9 mouse cellular contexts compared by ENCODE assay signal in the genomic region with DNA sequence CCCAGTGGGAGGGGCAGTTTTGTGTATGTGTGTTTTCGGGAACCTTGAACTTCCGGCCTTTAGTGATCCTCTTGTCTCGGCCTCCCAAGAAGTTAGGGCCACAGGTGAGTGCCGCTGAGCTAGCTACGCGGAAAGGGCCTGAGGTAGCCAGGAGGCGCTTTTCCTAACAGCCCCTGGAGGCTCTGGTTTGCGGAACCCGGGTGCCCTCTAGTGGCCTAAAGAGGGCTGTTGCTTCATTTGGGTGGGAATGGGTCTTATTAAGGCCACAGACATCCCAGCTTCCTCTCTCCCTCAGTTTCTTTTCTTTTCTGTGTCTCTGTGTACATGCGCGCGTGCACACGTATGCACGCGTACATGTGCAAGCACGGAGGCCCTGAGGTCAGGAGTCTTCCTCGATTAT. TPM values are rescaled to one million over a fixed set of nuclear protein-coding genes. Genes with fewer than 3 reads are reported as not detected.
DNase-seq lines count a peak whose midpoint lies in the region; ATAC-seq and TF ChIP-seq lines count a peak whose summit lies in the region.
"Had no signal": no experiment of that assay in that cellular context is flagged by ENCODE, and none has a peak within 500 bp of the region (broad histone marks: within the 10 kb centered on the region; RNA-seq: fewer than 3 reads in every experiment).

No protein-coding gene starts in this region.

- H3K9me3 ChIP-seq in ES-E14 (ENCODE audit: control insufficient read depth, insufficient read depth, low read depth, low read length): no peaks in the 10 kb centered on the region
- no peaks in the 10 kb centered on the region for H3K9me3 ChIP-seq in forebrain, embryonic 10.5 days
- H3K9me3 ChIP-seq in lung, postnatal 0 days (ENCODE audit: low read length): no peaks in the 10 kb centered on the region

- peak; percentile 68 for ATAC-seq in lung, postnatal 0 days

- peak overlapping the region; percentile 77 for H3K9ac ChIP-seq in ES-E14 (ENCODE audit: insufficient read depth, low read depth, low read length, poor library complexity, severe bottlenecking)
- H3K9ac ChIP-seq in lung, postnatal 0 days (replicated peaks; ENCODE audit: low read depth): no peak overlapping the region

- H3K4me1 ChIP-seq in ES-E14 (ENCODE audit: control insufficient read depth in 2 of 2, insufficient read depth in 2 of 2, low read length in 2 of 2, poor library complexity in 1 of 2): peaks cover 0 to 6% of the 10 kb centered on the region in 2 experiments; a peak in 2 of 4 replicates
- peaks cover 10% of the 10 kb centered on the region for H3K4me1 ChIP-seq in forebrain, embryonic 10.5 days
- H3K4me1 ChIP-seq in lung, postnatal 0 days (ENCODE audit: insufficient read depth, low read depth, low read length): no peaks in the 10 kb centered on the region

- no peak overlapping the region for H3K4me2 ChIP-seq in lung, postnatal 0 days (replicated peaks; ENCODE audit: low read depth, low read length)

- intact Hi-C loops in heart, postnatal 25 days (cut with DNase I): loop anchor here (1.0 kb wide), 1 partner anchor 51 kb away; no protein-coding TSS in a partner anchor

- no peaks in the 10 kb centered on the region for H3K36me3 ChIP-seq in ES-E14 (ENCODE audit: control insufficient read depth, insufficient read depth, low read length, poor library complexity, severe bottlenecking)
- peaks cover 53% of the 10 kb centered on the region for H3K36me3 ChIP-seq in forebrain, embryonic 10.5 days (replicated peaks)
- H3K36me3 ChIP-seq in lung, postnatal 0 days (ENCODE audit: insufficient read depth, low read length): 0 out of 2 replicates have a peak, but pooled peaks cover 4% of the 10 kb centered on the region

- H3K4me3 ChIP-seq in ES-E14 (ENCODE audit: insufficient read depth in 1 of 2, low read depth in 1 of 2, low read length in 2 of 2, poor library complexity in 1 of 2, severe bottlenecking in 1 of 2): peak overlapping the region; percentile 52 to 73; a peak in 3 of 4 replicates
- H3K4me3 ChIP-seq in forebrain, embryonic 10.5 days: no peak overlapping the region
- no peak overlapping the region for H3K4me3 ChIP-seq in layer of hippocampus, adult 2 months
- H3K4me3 ChIP-seq in lung, postnatal 0 days (ENCODE audit: low read depth, low read length): no peak overlapping the region

- in situ Hi-C loops in ES-E14 (cut with MboI; ENCODE audit: low sequenced_read_pairs in 2 of 2, unreplicated experiment in 2 of 2): loop anchor here in 1 of 2 experiments (5.0 kb wide), 1 partner anchor 56 kb away; a partner anchor contains a TSS

- peak; percentile 97 for TF ChIP-seq CTCF in brain, embryonic 14.5 days (IDR thresholded peaks at IDR 0.05; ENCODE audit: borderline replicate concordance, extremely low read depth, insufficient read depth, insufficient read length)
- TF ChIP-seq CTCF in layer of hippocampus, adult 2 months (conservative IDR thresholded peaks at IDR 0.05): peak; percentile 95
- TF ChIP-seq CTCF in lung, postnatal 0 days (IDR thresholded peaks at IDR 0.05): peak; percentile 95

- TF ChIP-seq EP300 in lung, postnatal 0 days (IDR thresholded peaks at IDR 0.05): no peak

- no peak for TF ChIP-seq POLR2A in brain, embryonic 14.5 days (IDR thresholded peaks at IDR 0.05; ENCODE audit: borderline replicate concordance, extremely low read depth, insufficient read depth, insufficient read length, poor library complexity, severe bottlenecking)

- 15% methylated on average over 17 of the region's 17 CpGs for WGBS in forebrain, embryonic 10.5 days
- WGBS in lung, postnatal 0 days: 20% methylated on average over 14 of the region's 17 CpGs

- peak; percentile 87 for DNase-seq in ES-E14 (ENCODE audit: low read depth, low spot score)
- peak; percentile 87 for DNase-seq in brain, embryonic 14.5 days (ENCODE audit: low read depth)
- peak; percentile 78 for DNase-seq in forebrain, embryonic 10.5 days (ENCODE audit: extremely low spot score, low spot score)
- DNase-seq in heart, postnatal 25 days (ENCODE audit: low spot score): peak; percentile 29
- DNase-seq in layer of hippocampus, adult 2 months (ENCODE audit: low spot score in 2 of 2): peak; percentile 50 to 91
- DNase-seq in lung, postnatal 0 days (ENCODE audit: low spot score): peak; percentile 83
- DNase-seq in retina, postnatal 1 day: peak; percentile 87
- peak; percentile 78 for DNase-seq in thymus, postnatal 25 days

- H3K27me3 ChIP-seq in forebrain, embryonic 10.5 days (ENCODE audit: poor library complexity, severe bottlenecking): no peaks in the 10 kb centered on the region
- H3K27me3 ChIP-seq in lung, postnatal 0 days (replicated peaks; ENCODE audit: insufficient read depth, low read length): no peaks in the 10 kb centered on the region

- H3K27ac ChIP-seq in ES-E14 (ENCODE audit: insufficient read depth, low read depth, low read length, poor library complexity, severe bottlenecking): no peak overlapping the region
- no peak overlapping the region for H3K27ac ChIP-seq in forebrain, embryonic 10.5 days
- no peak overlapping the region for H3K27ac ChIP-seq in layer of hippocampus, adult 2 months
- no peak overlapping the region for H3K27ac ChIP-seq in lung, postnatal 0 days (ENCODE audit: low read length)
- H3K27ac ChIP-seq: macrophage had no signal

TF ChIP-seq in ES-E14, 5 proteins besides CTCF, POLR2A, EP300 and RAD21:
- peak; percentile 80 for TF ChIP-seq ZC3H11A (IDR thresholded peaks at IDR 0.05; ENCODE audit: borderline replicate concordance, low read depth, low read length)
- TF ChIP-seq MAFK (IDR thresholded peaks at IDR 0.05; ENCODE audit: insufficient read depth, low read depth, low read length): no peak

RNA-seq across cellular contexts. Expression of a gene that starts 6.5 kb away (rescaled TPM):
- total RNA-seq in ES-E14 (2012; rRNA removed): 3.3 and 3.8 TPM in 2 replicates
- polyA plus RNA-seq in brain, embryonic 14.5 days (2012; rRNA removed): 58.4 and 59.1 TPM in 2 replicates
- polyA plus RNA-seq in forebrain, embryonic 10.5 days (2016; fragmentation: Nextera tagmentation; extraction: Ambion mirVana): 12.5 and 13.1 TPM in 2 replicates
- total RNA-seq in heart, postnatal 25 days (2021): under 1 TPM; 0.62 to 0.75 TPM
- total RNA-seq in layer of hippocampus, adult 2 months (2021): 1 to 10 TPM; 4.5 to 4.6 TPM
- 1.5 and 1.8 TPM in 2 replicates for polyA plus RNA-seq in lung, postnatal 0 days (2015; fragmentation: Nextera tagmentation; extraction: Ambion mirVana)

RNA-seq across cellular contexts. Expression of a gene that starts 54.1 kb away (rescaled TPM):
- total RNA-seq in ES-E14 (2012; rRNA removed): 39.1 and 52.8 TPM in 2 replicates
- 36.3 and 37.2 TPM in 2 replicates for polyA plus RNA-seq in brain, embryonic 14.5 days (2012; rRNA removed)
- polyA plus RNA-seq in forebrain, embryonic 10.5 days (2016; fragmentation: Nextera tagmentation; extraction: Ambion mirVana): 62.3 and 69.2 TPM in 2 replicates
- total RNA-seq in heart, postnatal 25 days (2021): 10 to 100 TPM; 17.3 to 20.9 TPM
- total RNA-seq in layer of hippocampus, adult 2 months (2021): 10 to 100 TPM; 31.8 to 35.6 TPM
- polyA plus RNA-seq in lung, postnatal 0 days (2015; fragmentation: Nextera tagmentation; extraction: Ambion mirVana): 32.9 and 37.7 TPM in 2 replicates

Comparison
In these comparisons a context has a peak if more than half of its experiments do, and no peak if none do; other contexts are left out.
1. DNase-seq: peak in every context shown above with its lines; median percentile 87 in ES-E14; 87 in brain, embryonic 14.5 days; 87 in retina, postnatal 1 day; 83 in lung, postnatal 0 days; 78 in forebrain, embryonic 10.5 days; 78 in thymus, postnatal 25 days; 70 in layer of hippocampus, adult 2 months; 29 in heart, postnatal 25 days.
2. H3K4me3 ChIP-seq: peak in ES-E14 (2 of 2); none in forebrain, embryonic 10.5 days (single experiment), layer of hippocampus, adult 2 months (single experiment) and lung, postnatal 0 days (single experiment).
3. Peak in every context shown above with its lines, with median percentiles within 50 percentile points of each other: CTCF ChIP-seq.